Mouse (Mus musculus) MEL (cell line): ENCODE measurements at regions not wholly inside any gene's neighbourhood (a gene's known extent, or its start where the extent isn't known, plus 50 kb on each side); places are given as distances from the start of the nearest gene placed in this dataset.
A peak's percentile ranks its signal among the peaks of the same experiment; 100 is the strongest.

Experiments
- DNase-seq: peaks from one replicate; pipeline ENCODE4 v3.0.0; 2011; ENCODE audit warnings: low read depth, low spot score
- H3K27ac ChIP-seq: 2 replicates; pipeline ENCODE4 v1.5.1; 2012; ENCODE audit warnings: low read depth, mild to moderate bottlenecking, control low read depth, low read length, moderate library complexity; ENCODE audit not compliant: control insufficient read depth
- H3K27me3 ChIP-seq, 2 experiments: fragments of 150-350 bp in 1 of 2; sonication (generic) in 1 of 2; 2 replicates each; pipeline ENCODE4 v1.6.1; 2012; ENCODE audit warnings: low read length in 2 of 2, mild to moderate bottlenecking in 2 of 2, improper control_type of control experiment in 1 of 2, moderate library complexity in 1 of 2; ENCODE audit not compliant: insufficient read depth in 2 of 2, control insufficient read depth in 1 of 2
- H3K36me3 ChIP-seq, 2 experiments: 2 replicates each; pipeline ENCODE4 v1.6.1; 2012 to 2014; ENCODE audit warnings: low read length in 2 of 2, improper control_type of control experiment in 1 of 2, inconsistent platforms in 1 of 2, mild to moderate bottlenecking in 1 of 2; ENCODE audit not compliant: insufficient read depth in 2 of 2, control insufficient read depth in 1 of 2
- H3K4me1 ChIP-seq, 2 experiments: fragments of 150-350 bp in 1 of 2; sonication (generic) in 1 of 2; 2 replicates each; pipeline ENCODE4 v1.6.1; 2012; ENCODE audit warnings: low read length in 2 of 2, improper control_type of control experiment in 1 of 2, mild to moderate bottlenecking in 1 of 2; ENCODE audit not compliant: insufficient read depth in 2 of 2, control insufficient read depth in 1 of 2
- H3K4me3 ChIP-seq, 2 experiments: fragments of 150-350 bp in 1 of 2; sonication (generic) in 1 of 2; 2 replicates each; pipeline ENCODE4 v1.5.1; 2012; ENCODE audit warnings: low read depth in 2 of 2, low read length in 2 of 2, mild to moderate bottlenecking in 2 of 2, moderate library complexity in 2 of 2, control low read depth in 1 of 2, improper control_type of control experiment in 1 of 2; ENCODE audit not compliant: control insufficient read depth in 1 of 2, insufficient read depth in 1 of 2
- H3K79me2 ChIP-seq: 2 replicates; pipeline ENCODE4 v1.6.1; 2012; ENCODE audit warnings: mild to moderate bottlenecking, low read length, moderate library complexity; ENCODE audit not compliant: control insufficient read depth, poor library complexity, insufficient read depth
- H3K9ac ChIP-seq: 2 replicates; pipeline ENCODE4 v1.6.1; 2012; ENCODE audit warnings: low read depth, mild to moderate bottlenecking, control low read depth, low read length, moderate library complexity; ENCODE audit not compliant: control insufficient read depth, poor library complexity, severe bottlenecking
- H3K9me3 ChIP-seq: fragments of 150-350 bp; sonication (generic); replicated peaks from 2 replicates; pipeline ENCODE4 v1.6.1; 2012; ENCODE audit warnings: mild to moderate bottlenecking, low read length, improper control_type of control experiment, moderate library complexity; ENCODE audit not compliant: insufficient read depth
- BHLHE40 ChIP-seq: IDR thresholded peaks from 2 replicates; pipeline ENCODE4 v1.6.1; 2012; ENCODE audit warnings: low read depth, mild to moderate bottlenecking, inconsistent platforms, low read length, improper control_type of control experiment, borderline replicate concordance
- CTCF ChIP-seq, 3 experiments: IDR thresholded peaks in 2 of 3; conservative IDR thresholded peaks in 1 of 3; 2 replicates each; pipeline ENCODE4 v1.5.1; 2011 to 2012; ENCODE audit warnings: low read length in 3 of 3, low read depth in 2 of 3, mild to moderate bottlenecking in 2 of 3, improper control_type of control experiment in 1 of 3, inconsistent platforms in 1 of 3, mixed read lengths in 1 of 3, moderate library complexity in 1 of 3; ENCODE audit not compliant: control insufficient read depth in 1 of 3, insufficient read depth in 1 of 3, poor library complexity in 1 of 3, severe bottlenecking in 1 of 3
- E2F4 ChIP-seq: IDR thresholded peaks from 2 replicates; pipeline ENCODE4 v1.6.1; 2011; ENCODE audit warnings: low read depth, low read length, improper control_type of control experiment, borderline replicate concordance
- ELF1 ChIP-seq: IDR thresholded peaks from 2 replicates; pipeline ENCODE4 v1.6.1; 2014; ENCODE audit warnings: low read depth, mild to moderate bottlenecking, inconsistent platforms, low read length, improper control_type of control experiment, moderate library complexity
- GABPA ChIP-seq: IDR thresholded peaks from 2 replicates; pipeline ENCODE4 v1.6.1; 2012; ENCODE audit warnings: low read depth, mild to moderate bottlenecking, inconsistent platforms, low read length, improper control_type of control experiment, moderate library complexity
- GATA1 ChIP-seq: IDR thresholded peaks from 2 replicates; pipeline ENCODE4 v1.6.1; 2011; ENCODE audit warnings: low read depth, low read length, improper control_type of control experiment
- HCFC1 ChIP-seq: IDR thresholded peaks from 2 replicates; pipeline ENCODE4 v1.6.1; 2012; ENCODE audit warnings: low read depth, mild to moderate bottlenecking, inconsistent platforms, low read length, improper control_type of control experiment, moderate library complexity
- MAX ChIP-seq: IDR thresholded peaks from 2 replicates; pipeline ENCODE4 v1.6.1; 2011; ENCODE audit warnings: low read length, improper control_type of control experiment
- MEF2A ChIP-seq: IDR thresholded peaks from 2 replicates; pipeline ENCODE4 v1.6.1; 2014; ENCODE audit warnings: low read depth, mild to moderate bottlenecking, inconsistent platforms, low read length, improper control_type of control experiment; ENCODE audit not compliant: poor library complexity, insufficient replicate concordance, severe bottlenecking; ENCODE audit errors: extremely low read depth
- MYB ChIP-seq: IDR thresholded peaks from 2 replicates; pipeline ENCODE4 v1.6.1; 2011; ENCODE audit warnings: mild to moderate bottlenecking, low read depth, low read length, improper control_type of control experiment
- POLR2AphosphoS2 ChIP-seq: IDR thresholded peaks from 2 replicates; pipeline ENCODE4 v1.6.1; 2011; ENCODE audit warnings: low read length, improper control_type of control experiment
- RAD21 ChIP-seq: IDR thresholded peaks from 2 replicates; pipeline ENCODE4 v1.6.1; 2011; ENCODE audit warnings: mild to moderate bottlenecking, low read depth, low read length, improper control_type of control experiment
- SIN3A ChIP-seq: IDR thresholded peaks from 2 replicates; pipeline ENCODE4 v1.6.1; 2012; ENCODE audit warnings: low read length, improper control_type of control experiment, inconsistent platforms
- SMC3 ChIP-seq: IDR thresholded peaks from 2 replicates; pipeline ENCODE4 v1.6.1; 2011; ENCODE audit warnings: low read depth, low read length, improper control_type of control experiment
- TAL1 ChIP-seq: IDR thresholded peaks from 2 replicates; pipeline ENCODE4 v1.6.1; 2012; ENCODE audit warnings: mild to moderate bottlenecking, inconsistent platforms, low read length, moderate library complexity, mixed read lengths
- TBP ChIP-seq: IDR thresholded peaks from 2 replicates; pipeline ENCODE4 v1.8.0; 2011; ENCODE audit warnings: low read depth, low read length, improper control_type of control experiment
- ZC3H11A ChIP-seq: IDR thresholded peaks from 2 replicates; pipeline ENCODE4 v1.6.1; 2012; ENCODE audit warnings: low read depth, mild to moderate bottlenecking, inconsistent platforms, low read length, improper control_type of control experiment
- ZMIZ1 ChIP-seq: IDR thresholded peaks from 2 replicates; pipeline ENCODE4 v1.6.1; 2012; ENCODE audit warnings: low read depth, mild to moderate bottlenecking, inconsistent platforms, low read length, improper control_type of control experiment, moderate library complexity
- ZNF384 ChIP-seq: IDR thresholded peaks from 2 replicates; pipeline ENCODE4 v1.6.1; 2012; ENCODE audit warnings: low read depth, mild to moderate bottlenecking, inconsistent platforms, low read length, improper control_type of control experiment

DNA sequence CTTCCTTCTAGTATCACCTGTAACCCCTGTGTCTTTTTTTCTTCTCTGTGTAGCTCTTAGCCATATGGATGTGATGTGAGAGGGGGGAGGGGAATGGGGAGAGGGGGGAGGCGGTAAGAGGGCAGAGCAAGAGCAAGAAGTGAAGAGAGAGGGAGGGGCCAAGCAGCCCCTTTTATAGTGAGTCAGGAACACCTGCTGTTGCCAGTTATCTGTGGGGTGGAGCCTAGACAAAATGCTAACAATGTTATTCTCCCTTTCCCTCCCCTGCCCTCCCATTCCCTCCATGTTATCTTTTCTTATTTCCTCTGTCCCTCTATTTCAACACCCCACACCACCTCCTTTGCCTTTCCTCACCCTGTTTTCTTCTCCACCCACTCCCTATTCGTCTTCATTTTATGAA is 387.6 kb upstream of the Prkcq start:
- Histone ChIP-seq H3K4me3 (no peak overlapping the region), H3K4me1 (no peaks in the 10 kb centered on the region), H3K27me3 (no peaks in the 10 kb centered on the region), H3K9ac (no peak overlapping the region), H3K9me3 (no peaks in the 10 kb centered on the region), H3K27ac (no peak overlapping the region), H3K79me2 (no peaks in the 10 kb centered on the region), H3K36me3 (no peaks in the 10 kb centered on the region)
- TF ChIP-seq MAX, result no peak
- DNase-seq, result no peak

DNA sequence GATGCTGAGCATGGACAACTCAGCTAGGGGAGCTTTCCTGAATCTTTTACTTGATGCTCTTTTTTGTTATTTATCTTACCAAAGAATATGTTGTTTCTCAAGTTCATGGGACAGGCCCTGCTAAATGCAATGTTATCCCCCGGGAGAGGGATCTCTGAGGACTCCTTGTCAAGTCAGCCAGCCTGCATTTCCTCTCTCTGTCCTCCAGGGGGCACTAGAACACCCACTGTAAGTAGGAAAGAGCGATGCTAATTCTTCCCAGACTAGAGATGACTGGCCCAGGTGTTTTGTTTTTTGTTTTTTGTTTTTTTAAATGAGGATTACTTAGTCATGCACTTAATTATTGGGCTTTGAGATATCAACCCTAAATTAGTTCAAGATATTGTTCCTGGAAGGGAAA is 386.8 kb upstream of the Prkcq start:
- Histone ChIP-seq H3K36me3 (no peaks in the 10 kb centered on the region), H3K9ac (no peak overlapping the region), H3K4me1 (no peaks in the 10 kb centered on the region), H3K27ac (no peak overlapping the region), H3K79me2 (no peaks in the 10 kb centered on the region), H3K4me3 (no peak overlapping the region), H3K27me3 (no peaks in the 10 kb centered on the region), H3K9me3 (no peaks in the 10 kb centered on the region)
- DNase-seq, result peak; percentile 50
- no peak for TF ChIP-seq TBP
- peak; percentile 51 to 62 (median 56) for TF ChIP-seq CTCF (IDR thresholded peaks at IDR 0.05 in 2 of 3, conservative IDR thresholded peaks at IDR 0.05 in 1 of 3; ENCODE audit: control insufficient read depth in 1 of 3, insufficient read depth in 1 of 3, low read depth in 2 of 3, low read length in 3 of 3, poor library complexity in 1 of 3, severe bottlenecking in 1 of 3)
- peak; percentile 42 for TF ChIP-seq SMC3
- TF ChIP-seq TAL1, result no peak
- TF ChIP-seq ELF1, result no peak
- no peak for TF ChIP-seq GATA1
- TF ChIP-seq ZMIZ1, result no peak
- TF ChIP-seq HCFC1, result no peak
- no peak for TF ChIP-seq MYB
- no peak for TF ChIP-seq GABPA
- no peak for TF ChIP-seq ZNF384
- peak; percentile 36 for TF ChIP-seq RAD21
- TF ChIP-seq SIN3A, result no peak
- TF ChIP-seq ZC3H11A, result 0 out of 2 replicates have a peak, but pooled peaks have one; percentile 12

DNA sequence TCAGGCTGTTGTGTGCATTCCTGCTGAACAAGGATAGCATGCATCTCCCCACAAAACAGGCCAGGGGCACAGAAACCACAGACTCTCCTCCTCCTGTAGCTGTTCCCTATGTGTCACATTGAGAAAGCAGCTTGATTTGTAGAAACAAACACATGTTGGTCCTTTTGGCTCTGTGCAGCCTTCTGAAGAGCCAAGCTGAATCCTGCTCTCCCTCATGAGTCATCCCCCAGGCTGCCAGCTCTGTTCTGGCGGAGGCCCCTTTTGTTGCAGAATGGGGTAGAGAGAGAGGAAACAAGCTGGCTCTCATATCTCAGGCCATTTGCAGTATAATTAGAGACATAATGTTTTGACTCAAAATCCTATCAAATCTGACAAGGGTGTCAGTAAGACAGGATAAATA is 383.4 kb upstream of the Prkcq start:
- Histone ChIP-seq H3K27me3 (no peaks in the 10 kb centered on the region), H3K79me2 (no peaks in the 10 kb centered on the region), H3K9me3 (no peaks in the 10 kb centered on the region), H3K4me1 (no peaks in the 10 kb centered on the region), H3K4me3 (no peak overlapping the region), H3K27ac (no peak overlapping the region), H3K36me3 (no peaks in the 10 kb centered on the region), H3K9ac (no peak overlapping the region)
- no peak for DNase-seq
- TF ChIP-seq GABPA (no peak), MEF2A (no peak), BHLHE40 (no peak), E2F4 (no peak), ZMIZ1 (no peak), SMC3 (no peak), SIN3A (no peak), RAD21 (no peak), POLR2AphosphoS2 (no peak)
